Mouse (Mus musculus): ENCODE data around the gene Dexi.

- TF ChIP-seq CTCF (IDR thresholded peaks at IDR 0.05; ENCODE audit: extremely low read depth, insufficient read length, insufficient replicate concordance, low read depth, low read length) (no peak), POLR2A (IDR thresholded peaks at IDR 0.05; ENCODE audit: low read depth, low read length) (no peak)
Measured at GRCm38 (mm10) chr16:10578376-10578775, 35.5 kb upstream of the Dexi start.
